Mouse (Mus musculus) forebrain, embryonic 15.5 days (tissue): ENCODE data around the gene Stk39. TPM values are rescaled to one million over a fixed set of nuclear protein-coding genes. Genes with fewer than 3 reads are reported as not detected.

Source experiments
- ATAC-seq: fragments of 200-750 bp; cut with Nextera tagmentation; replicated peaks from 2 replicates; pipeline ENCODE4 v1.8.0; 2017; ENCODE audit warnings: mild to moderate bottlenecking, moderate TSS enrichment, moderate library complexity
- H3K27ac ChIP-seq: fragments of 300-500 bp; sonication (generic); replicated peaks from 2 replicates; pipeline ENCODE4 v1.5.1; 2015; ENCODE audit warnings: mild to moderate bottlenecking, inconsistent platforms
- H3K27me3 ChIP-seq: fragments of 300-500 bp; sonication (generic); 2 replicates; pipeline ENCODE4 v1.6.1; 2015; ENCODE audit warnings: inconsistent platforms
- H3K36me3 ChIP-seq: fragments of 300-500 bp; sonication (generic); 2 replicates; pipeline ENCODE4 v1.6.1; 2015; ENCODE audit warnings: mild to moderate bottlenecking, inconsistent platforms
- H3K4me1 ChIP-seq: fragments of 300-500 bp; sonication (generic); 2 replicates; pipeline ENCODE4 v1.6.1; 2015; ENCODE audit warnings: inconsistent platforms
- H3K4me2 ChIP-seq: fragments of 300-500 bp; sonication (generic); replicated peaks from 2 replicates; pipeline ENCODE4 v1.6.1; 2015; ENCODE audit warnings: mild to moderate bottlenecking, inconsistent platforms
- H3K4me3 ChIP-seq: fragments of 300-500 bp; sonication (generic); 2 replicates; pipeline ENCODE4 v1.5.1; 2015; ENCODE audit warnings: mild to moderate bottlenecking, inconsistent platforms
- H3K9ac ChIP-seq: fragments of 300-500 bp; sonication (generic); replicated peaks from 2 replicates; pipeline ENCODE4 v1.6.1; 2015; ENCODE audit warnings: mild to moderate bottlenecking, inconsistent platforms
- H3K9me3 ChIP-seq: fragments of 300-500 bp; sonication (generic); 2 replicates; pipeline ENCODE4 v1.6.1; 2016; ENCODE audit warnings: inconsistent platforms
- WGBS: fragments of 180-500 bp; shearing (Covaris S2); methylation state at CpG from one replicate; pipeline ENCODE4 v1.1.7; 2015; ENCODE audit warnings: mixed read lengths; 5-methylcytosine and 5-hydroxymethylcytosine counted together
- polyA plus RNA-seq: library from polyadenylated mRNA; unstranded; fragments of >200 nt; fragmentation: Nextera tagmentation; extraction: Ambion mirVana; gene quantifications from 2 replicates; pipeline ENCODE4 v1.2.1, GENCODE M21; 2015

Gene Stk39
- polyA plus RNA-seq, 1 experiment from 2014 or later: 22.5 TPM

- Histone ChIP-seq H3K4me3 (no peak overlapping the region), H3K36me3 (no peaks in the 10 kb centered on the region), H3K9ac (no peak overlapping the region), H3K9me3 (no peaks in the 10 kb centered on the region), H3K4me1 (peaks cover 19% of the 10 kb centered on the region), H3K27ac (0 out of 2 replicates have a peak overlapping the region, but pooled peaks have one; percentile 45), H3K4me2 (peak overlapping the region; percentile 31), H3K27me3 (no peaks in the 10 kb centered on the region)
- 58% methylated on average over 12 of the region's 12 CpGs for WGBS
- ATAC-seq: peak; percentile 24; the same call in 1 of the 2 replicates
Measured at GRCm38 (mm10) chr2:68348966-68349365, 123.1 kb downstream of the Stk39 start.

GRCm38 (mm10) chr2:68346606-68347237, 125.3 kb downstream of the Stk39 start:
- H3K4me1 ChIP-seq: peaks cover 19% of the 10 kb centered on the region
- H3K9me3 ChIP-seq: no peaks in the 10 kb centered on the region
- H3K4me3 ChIP-seq: no peak overlapping the region
- H3K27ac ChIP-seq: 0 out of 2 replicates have a peak overlapping the region, but pooled peaks have one; percentile 36
- 0 out of 2 replicates have a peak, but pooled peaks cover 6% of the 10 kb centered on the region for H3K36me3 ChIP-seq
- H3K27me3 ChIP-seq: no peaks in the 10 kb centered on the region
- no peak overlapping the region for H3K4me2 ChIP-seq
- peak; percentile 71 for ATAC-seq
- WGBS: 15% methylated on average over 8 of the region's 8 CpGs
- H3K9ac ChIP-seq: no peak overlapping the region

GRCm38 (mm10) chr2:68345269-68345668, 126.8 kb downstream of the Stk39 start:
- ATAC-seq: no peak
- no peak overlapping the region for H3K9ac ChIP-seq
- no peak overlapping the region for H3K4me2 ChIP-seq
- no peak overlapping the region for H3K4me3 ChIP-seq
- H3K4me1 ChIP-seq: peaks cover 19% of the 10 kb centered on the region
- no peaks in the 10 kb centered on the region for H3K9me3 ChIP-seq
- no peaks in the 10 kb centered on the region for H3K27me3 ChIP-seq
- H3K36me3 ChIP-seq: 0 out of 2 replicates have a peak, but pooled peaks cover 6% of the 10 kb centered on the region
- WGBS: 84% methylated on average over 9 of the region's 9 CpGs
- no peak overlapping the region for H3K27ac ChIP-seq

GRCm38 (mm10) chr2:68343751-68344150, 128.3 kb downstream of the Stk39 start:
- Histone ChIP-seq H3K27ac (no peak overlapping the region), H3K9me3 (no peaks in the 10 kb centered on the region), H3K4me3 (no peak overlapping the region), H3K4me2 (no peak overlapping the region), H3K27me3 (no peaks in the 10 kb centered on the region), H3K36me3 (0 out of 2 replicates have a peak, but pooled peaks cover 6% of the 10 kb centered on the region), H3K4me1 (peaks cover 11% of the 10 kb centered on the region), H3K9ac (no peak overlapping the region)
- 95% methylated on average over 4 of the region's 4 CpGs for WGBS
- no peak for ATAC-seq

- H3K4me3 ChIP-seq: no peak overlapping the region
- 0 out of 2 replicates have a peak, but pooled peaks cover 6% of the 10 kb centered on the region for H3K36me3 ChIP-seq
- H3K4me2 ChIP-seq: no peak overlapping the region
- H3K9me3 ChIP-seq: no peaks in the 10 kb centered on the region
- H3K27me3 ChIP-seq: no peaks in the 10 kb centered on the region
- WGBS: 90% methylated on average over 7 of the region's 7 CpGs
- no peak overlapping the region for H3K27ac ChIP-seq
- ATAC-seq: no peak
- H3K9ac ChIP-seq: no peak overlapping the region
- H3K4me1 ChIP-seq: peaks cover 7% of the 10 kb centered on the region
Measured at GRCm38 (mm10) chr2:68342122-68342646, 129.9 kb downstream of the Stk39 start.

- peaks cover 4% of the 10 kb centered on the region for H3K4me1 ChIP-seq
- H3K9ac ChIP-seq: no peak overlapping the region
- no peak overlapping the region for H3K27ac ChIP-seq
- H3K4me3 ChIP-seq: no peak overlapping the region
- H3K4me2 ChIP-seq: no peak overlapping the region
- no peaks in the 10 kb centered on the region for H3K27me3 ChIP-seq
- 93% methylated on average over 6 of the region's 6 CpGs for WGBS
- no peak for ATAC-seq
- no peaks in the 10 kb centered on the region for H3K36me3 ChIP-seq
- H3K9me3 ChIP-seq: no peaks in the 10 kb centered on the region
Measured at GRCm38 (mm10) chr2:68336913-68337312, 135.2 kb downstream of the Stk39 start.

- Histone ChIP-seq H3K36me3 (no peaks in the 10 kb centered on the region), H3K4me2 (no peak overlapping the region), H3K27me3 (no peaks in the 10 kb centered on the region), H3K4me1 (peaks cover 4% of the 10 kb centered on the region), H3K9ac (no peak overlapping the region), H3K27ac (no peak overlapping the region), H3K4me3 (no peak overlapping the region), H3K9me3 (no peaks in the 10 kb centered on the region)
- ATAC-seq: 0 out of 2 replicates have a peak, but pooled peaks have one; percentile 33
- 37% methylated on average over 5 of the region's 5 CpGs for WGBS
Measured at GRCm38 (mm10) chr2:68334945-68335344, 137.1 kb downstream of the Stk39 start.

GRCm38 (mm10) chr2:68325306-68325705, 146.8 kb downstream of the Stk39 start:
- Histone ChIP-seq H3K4me2 (no peak overlapping the region), H3K4me1 (peaks cover 10% of the 10 kb centered on the region), H3K4me3 (no peak overlapping the region), H3K9me3 (no peaks in the 10 kb centered on the region), H3K36me3 (no peaks in the 10 kb centered on the region), H3K27me3 (no peaks in the 10 kb centered on the region), H3K9ac (no peak overlapping the region), H3K27ac (no peak overlapping the region)
- no peak for ATAC-seq
- 77% methylated on average over 5 of the region's 5 CpGs for WGBS

- peak overlapping the region; percentile 55 for H3K27ac ChIP-seq
- H3K27me3 ChIP-seq: no peaks in the 10 kb centered on the region
- WGBS: 52% methylated on average over 5 of the region's 5 CpGs
- H3K4me3 ChIP-seq: no peak overlapping the region
- no peaks in the 10 kb centered on the region for H3K36me3 ChIP-seq
- ATAC-seq: peak; percentile 24; the same call in 1 of the 2 replicates
- H3K9me3 ChIP-seq: no peaks in the 10 kb centered on the region
- H3K4me1 ChIP-seq: peaks cover 24% of the 10 kb centered on the region
- H3K4me2 ChIP-seq: no peak overlapping the region
- no peak overlapping the region for H3K9ac ChIP-seq
Measured at GRCm38 (mm10) chr2:68321230-68321629, 150.8 kb downstream of the Stk39 start.

GRCm38 (mm10) chr2:68320670-68321069, 151.4 kb downstream of the Stk39 start:
- Histone ChIP-seq H3K9me3 (no peaks in the 10 kb centered on the region), H3K4me3 (no peak overlapping the region), H3K36me3 (no peaks in the 10 kb centered on the region), H3K4me1 (peaks cover 24% of the 10 kb centered on the region), H3K4me2 (peak overlapping the region; percentile 30), H3K27me3 (no peaks in the 10 kb centered on the region), H3K9ac (no peak overlapping the region), H3K27ac (peak overlapping the region; percentile 55)
- 4% methylated on average over 10 of the region's 10 CpGs for WGBS
- peak; percentile 57; the same call in 1 of the 2 replicates for ATAC-seq

GRCm38 (mm10) chr2:68318452-68318851, 153.6 kb downstream of the Stk39 start:
- Histone ChIP-seq H3K9ac (no peak overlapping the region), H3K4me3 (no peak overlapping the region), H3K9me3 (no peaks in the 10 kb centered on the region), H3K36me3 (no peaks in the 10 kb centered on the region), H3K27ac (no peak overlapping the region), H3K4me1 (peaks cover 24% of the 10 kb centered on the region), H3K4me2 (no peak overlapping the region), H3K27me3 (no peaks in the 10 kb centered on the region)
- 39% methylated on average over 5 of the region's 5 CpGs for WGBS
- ATAC-seq: peak; percentile 53; the same call in 1 of the 2 replicates

GRCm38 (mm10) chr2:68317895-68318294, 154.2 kb downstream of the Stk39 start:
- no peak for ATAC-seq
- Histone ChIP-seq H3K9me3 (no peaks in the 10 kb centered on the region), H3K27ac (no peak overlapping the region), H3K4me3 (no peak overlapping the region), H3K27me3 (no peaks in the 10 kb centered on the region), H3K36me3 (no peaks in the 10 kb centered on the region), H3K4me1 (peaks cover 24% of the 10 kb centered on the region), H3K4me2 (no peak overlapping the region), H3K9ac (no peak overlapping the region)
- 78% methylated on average over 9 of the region's 9 CpGs for WGBS
